Mouse (Mus musculus): ENCODE results near the gene 2410004P03Rik.

- TF ChIP-seq CTCF (IDR thresholded peaks at IDR 0.05; ENCODE audit: borderline replicate concordance, insufficient read depth, low read length) (no peak), POLR2A (IDR thresholded peaks at IDR 0.05; ENCODE audit: low read depth, low read length) (no peak)
Measured at GRCm38 (mm10) chr12:17001211-17001610, 10.3 kb downstream of the 2410004P03Rik start.
